Mouse (Mus musculus): Measurements from ENCODE around the gene Abcc3.

DNA sequence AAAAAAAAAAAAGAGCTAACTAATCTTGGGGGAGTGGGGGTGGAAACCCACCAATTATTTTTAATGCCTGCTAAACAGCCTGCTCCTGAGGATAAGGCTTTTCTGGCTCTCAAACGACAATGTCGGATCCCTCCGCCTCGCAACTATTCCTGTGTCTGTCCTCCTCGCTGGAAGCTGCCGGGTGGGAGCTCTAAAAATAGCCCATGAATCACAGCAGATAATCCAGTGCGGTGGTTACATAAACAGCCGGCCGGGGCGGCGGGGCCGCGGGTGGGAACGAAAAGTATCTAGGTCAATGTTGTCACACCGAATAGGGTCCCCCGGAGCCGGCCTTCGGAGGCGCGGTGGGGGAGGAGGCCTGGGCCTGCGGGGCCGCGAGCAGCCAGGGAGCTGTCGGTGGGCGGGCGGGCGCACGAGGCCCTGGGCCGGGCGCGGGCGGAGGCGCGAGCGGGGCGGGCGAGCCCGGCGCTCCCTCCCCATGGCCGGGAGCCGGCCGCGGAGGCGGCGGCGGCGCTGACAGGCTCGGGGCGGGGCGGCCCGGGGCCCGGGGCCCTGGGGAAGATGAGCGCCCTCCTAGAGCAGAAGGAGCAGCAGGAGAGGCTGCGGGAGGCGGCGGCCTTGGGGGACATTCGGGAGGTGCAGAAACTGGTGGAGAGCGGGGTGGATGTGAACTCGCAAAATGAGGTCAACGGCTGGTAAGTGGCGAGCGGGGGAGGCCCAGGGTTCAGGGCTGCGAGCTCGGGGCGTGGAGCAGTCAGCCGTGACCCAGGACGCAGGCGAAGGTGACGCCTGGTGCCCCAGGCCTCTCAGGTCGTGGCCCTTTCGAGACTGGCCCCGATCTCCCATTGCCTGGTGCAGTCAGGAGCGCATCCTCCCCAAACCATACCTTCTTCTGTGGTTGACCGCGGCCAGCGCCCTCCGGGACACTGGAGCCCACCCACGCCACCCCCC, 64.8 kb downstream of the Abcc3 start, which contains the start of gene Ankrd40:
- TF ChIP-seq POLR2A (IDR thresholded peaks at IDR 0.05; ENCODE audit: borderline replicate concordance, low read depth, low read length) (no peak), CTCF (IDR thresholded peaks at IDR 0.05; ENCODE audit: low read depth, low read length) (no peak)
